Mouse (Mus musculus) ES-Bruce4 (cell line): ENCODE results near the gene Nck1.

ENCODE experiments used
- CTCF ChIP-seq: IDR thresholded peaks from one replicate; pipeline ENCODE4 v1.8.1; 2011; ENCODE audit warnings: low read depth, low read length
- EP300 ChIP-seq: IDR thresholded peaks from 2 replicates; pipeline ENCODE4 v1.6.1; 2011; ENCODE audit warnings: low read depth, low read length; ENCODE audit not compliant: insufficient read depth

GRCm38 (mm10) chr9:100558991-100559390 lies 13.1 kb upstream of the Nck1 start:
- TF ChIP-seq CTCF (no peak), EP300 (no peak)
